Mouse (Mus musculus): ENCODE data around the gene Gbp8.
"Not testable (repeated sequence)": the region's sequence is repeated elsewhere in the genome, so short reads cannot be mapped to it uniquely, and the experiment has no call there.

- not testable (repeated sequence) for TF ChIP-seq CTCF (IDR thresholded peaks at IDR 0.05); POLR2A (IDR thresholded peaks at IDR 0.05; ENCODE audit: insufficient read depth, low read depth, low read length); EP300 (IDR thresholded peaks at IDR 0.05; ENCODE audit: insufficient read depth, low read depth, low read length)
Observed at GRCm38 (mm10) chr5:105109775-105110174, 29.6 kb downstream of the Gbp8 start.
